Mouse (Mus musculus): ENCODE measurements around the gene Atp1a1. TPM values are rescaled to one million over a fixed set of nuclear protein-coding genes. Genes with fewer than 3 reads are reported as not detected.

Atp1a1 gene
- polyA plus RNA-seq, 1 experiment from 2014 or later = 150 TPM

GRCm38 (mm10) chr3:101568627-101569026 lies 35.9 kb downstream of the Atp1a1 start:
- H3K9ac ChIP-seq = no peak overlapping the region
- no peak overlapping the region for H3K4me2 ChIP-seq
- no peak overlapping the region for H3K4me3 ChIP-seq (ENCODE audit: low read depth, low read length)
- H3K27ac ChIP-seq (ENCODE audit: low read depth) = no peak overlapping the region
- H3K36me3 ChIP-seq (ENCODE audit: insufficient read depth) = no peaks in the 10 kb centered on the region
- no peak for TF ChIP-seq CTCF (IDR thresholded peaks at IDR 0.05; ENCODE audit: low read depth)
- no peaks in the 10 kb centered on the region for H3K4me1 ChIP-seq (ENCODE audit: insufficient read depth)
- H3K27me3 ChIP-seq (ENCODE audit: insufficient read depth, low read length) = no peaks in the 10 kb centered on the region
- DNase-seq (no peak), ATAC-seq (ENCODE audit: insufficient read depth) (no peak)
- no peaks in the 10 kb centered on the region for H3K9me3 ChIP-seq (ENCODE audit: low read depth, low read length)
- 73% methylated on average over 4 of the region's 4 CpGs for WGBS

GRCm38 (mm10) chr3:101564011-101564410 lies 40.5 kb downstream of the Atp1a1 start:
- no peak overlapping the region for H3K9ac ChIP-seq
- 88% methylated on average over 2 of the region's 2 CpGs for WGBS

GRCm38 (mm10) chr3:101562510-101563209 lies 41.8 kb downstream of the Atp1a1 start:
- Histone ChIP-seq H3K4me3 (ENCODE audit: low read depth, low read length) (no peak overlapping the region), H3K36me3 (ENCODE audit: insufficient read depth) (no peaks in the 10 kb centered on the region), H3K27ac (ENCODE audit: low read depth) (no peak overlapping the region), H3K9me3 (ENCODE audit: low read depth, low read length) (no peaks in the 10 kb centered on the region), H3K27me3 (ENCODE audit: insufficient read depth, low read length) (no peaks in the 10 kb centered on the region), H3K4me1 (ENCODE audit: insufficient read depth) (no peaks in the 10 kb centered on the region; the same call in 1 of the 2 replicates), H3K9ac (no peak overlapping the region), H3K4me2 (no peak overlapping the region)
- ATAC-seq (ENCODE audit: insufficient read depth) (no peak), DNase-seq (no peak)
- WGBS = 37% methylated on average over 10 of the region's 10 CpGs
- no peak for TF ChIP-seq CTCF (IDR thresholded peaks at IDR 0.05; ENCODE audit: low read depth)

More at GRCm38 (mm10) chr3:101564011-101564410, 40.5 kb downstream of the Atp1a1 start:
- Histone ChIP-seq H3K27ac (ENCODE audit: low read depth) (no peak overlapping the region), H3K27me3 (ENCODE audit: insufficient read depth, low read length) (no peaks in the 10 kb centered on the region), H3K4me2 (no peak overlapping the region), H3K4me1 (ENCODE audit: insufficient read depth) (no peaks in the 10 kb centered on the region; the same call in 1 of the 2 replicates), H3K4me3 (ENCODE audit: low read depth, low read length) (no peak overlapping the region), H3K36me3 (ENCODE audit: insufficient read depth) (no peaks in the 10 kb centered on the region), H3K9me3 (ENCODE audit: low read depth, low read length) (no peaks in the 10 kb centered on the region)
- ATAC-seq (ENCODE audit: insufficient read depth) (no peak), DNase-seq (no peak)
- TF ChIP-seq CTCF (IDR thresholded peaks at IDR 0.05; ENCODE audit: low read depth) = no peak

GRCm38 (mm10) chr3:101561948-101562347 lies 42.5 kb downstream of the Atp1a1 start:
- Histone ChIP-seq H3K4me3 (ENCODE audit: low read depth, low read length) (no peak overlapping the region), H3K27ac (ENCODE audit: low read depth) (no peak overlapping the region), H3K4me1 (ENCODE audit: insufficient read depth) (no peaks in the 10 kb centered on the region; the same call in 1 of the 2 replicates), H3K36me3 (ENCODE audit: insufficient read depth) (no peaks in the 10 kb centered on the region), H3K27me3 (ENCODE audit: insufficient read depth, low read length) (no peaks in the 10 kb centered on the region), H3K9me3 (ENCODE audit: low read depth, low read length) (no peaks in the 10 kb centered on the region), H3K4me2 (no peak overlapping the region), H3K9ac (no peak overlapping the region)
- 78% methylated on average over 5 of the region's 5 CpGs for WGBS
- no peak for TF ChIP-seq CTCF (IDR thresholded peaks at IDR 0.05; ENCODE audit: low read depth)
- ATAC-seq (ENCODE audit: insufficient read depth) (no peak), DNase-seq (no peak)

GRCm38 (mm10) chr3:101560841-101561522 lies 43.5 kb downstream of the Atp1a1 start:
- ATAC-seq (ENCODE audit: insufficient read depth) (no peak), DNase-seq (no peak)
- Histone ChIP-seq H3K4me1 (ENCODE audit: insufficient read depth) (no peaks in the 10 kb centered on the region; the same call in 1 of the 2 replicates), H3K27ac (ENCODE audit: low read depth) (no peak overlapping the region), H3K9me3 (ENCODE audit: low read depth, low read length) (no peaks in the 10 kb centered on the region), H3K36me3 (ENCODE audit: insufficient read depth) (no peaks in the 10 kb centered on the region), H3K4me2 (no peak overlapping the region), H3K4me3 (ENCODE audit: low read depth, low read length) (no peak overlapping the region), H3K9ac (no peak overlapping the region), H3K27me3 (ENCODE audit: insufficient read depth, low read length) (no peaks in the 10 kb centered on the region)
- no peak for TF ChIP-seq CTCF (IDR thresholded peaks at IDR 0.05; ENCODE audit: low read depth)
- WGBS = 71% methylated on average over 9 of the region's 9 CpGs

GRCm38 (mm10) chr3:101556712-101557111 lies 47.8 kb downstream of the Atp1a1 start:
- no peak overlapping the region for H3K4me3 ChIP-seq (ENCODE audit: low read depth, low read length)
- no peaks in the 10 kb centered on the region for H3K36me3 ChIP-seq (ENCODE audit: insufficient read depth)
- H3K27me3 ChIP-seq (ENCODE audit: insufficient read depth, low read length) = no peaks in the 10 kb centered on the region
- ATAC-seq (ENCODE audit: insufficient read depth) (no peak), DNase-seq (no peak)
- no peak overlapping the region for H3K27ac ChIP-seq (ENCODE audit: low read depth)
- H3K9ac ChIP-seq = no peak overlapping the region
- H3K9me3 ChIP-seq (ENCODE audit: low read depth, low read length) = no peaks in the 10 kb centered on the region
- 77% methylated on average over 2 of the region's 2 CpGs for WGBS
- 0 out of 2 replicates have a peak, but pooled peaks cover 3% of the 10 kb centered on the region for H3K4me1 ChIP-seq (ENCODE audit: insufficient read depth)
- TF ChIP-seq CTCF (IDR thresholded peaks at IDR 0.05; ENCODE audit: low read depth) = no peak
- no peak overlapping the region for H3K4me2 ChIP-seq
